Mouse (Mus musculus): ENCODE measurements around the gene Rfx1.

Gene Rfx1

DNA sequence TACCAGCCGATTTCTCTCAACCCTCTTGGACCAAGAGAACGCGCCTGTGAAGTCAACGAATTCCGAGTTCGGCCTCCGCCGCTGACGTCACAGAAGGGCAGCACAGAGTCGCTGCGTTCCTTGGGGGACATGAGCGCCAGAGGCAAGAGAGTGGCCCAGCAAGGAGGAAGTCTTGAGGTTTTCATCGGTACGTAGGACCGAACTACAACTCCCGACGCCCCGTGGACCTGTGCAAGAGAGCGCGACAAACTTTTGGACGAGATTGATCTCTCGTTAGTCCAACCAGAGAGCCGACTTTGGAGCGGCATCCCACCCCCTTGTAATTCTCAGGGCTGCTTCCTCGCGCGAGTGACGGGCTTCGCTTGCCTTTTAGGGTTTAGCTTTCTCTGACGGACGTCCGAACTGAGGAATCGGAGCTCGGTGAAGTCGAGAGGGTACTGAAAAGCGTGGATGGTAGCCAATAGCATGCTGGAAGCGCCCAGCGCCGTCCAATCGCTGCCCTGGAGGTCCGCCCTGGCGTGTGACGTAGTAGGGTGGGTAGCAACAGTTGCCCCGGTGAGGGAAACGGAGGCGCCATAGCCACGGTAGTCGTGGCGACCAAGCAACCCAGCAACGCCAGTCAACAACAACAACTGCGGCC is at the start of gene Rfx1:
Rfx1 (plus strand) TSS at position 544 of the 640 bp plus-strand sequence.
- peak; percentile 100 for DNase-seq (ENCODE audit: low read depth, low spot score)

DNA sequence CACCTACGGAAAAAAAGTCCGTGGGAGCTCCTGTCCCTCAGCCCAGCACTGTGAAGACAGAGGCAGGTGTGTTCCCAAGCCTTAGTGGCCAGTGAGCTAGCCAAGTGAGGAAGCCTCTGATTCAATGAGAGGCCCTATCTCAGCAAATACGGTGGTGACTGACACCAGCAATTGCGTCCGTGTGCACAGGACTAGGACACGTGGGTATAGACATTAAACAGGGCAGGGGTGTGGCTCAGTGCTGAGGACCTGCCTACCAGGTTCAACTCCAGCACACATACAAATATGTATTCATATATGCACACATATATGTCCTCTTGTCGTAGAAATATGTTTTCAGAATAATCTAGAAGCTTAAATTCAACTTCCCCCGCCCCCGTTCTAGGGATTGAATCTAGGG is 46.9 kb upstream of the Rfx1 start:
- no peak for DNase-seq (ENCODE audit: low read depth, low spot score)

DNA sequence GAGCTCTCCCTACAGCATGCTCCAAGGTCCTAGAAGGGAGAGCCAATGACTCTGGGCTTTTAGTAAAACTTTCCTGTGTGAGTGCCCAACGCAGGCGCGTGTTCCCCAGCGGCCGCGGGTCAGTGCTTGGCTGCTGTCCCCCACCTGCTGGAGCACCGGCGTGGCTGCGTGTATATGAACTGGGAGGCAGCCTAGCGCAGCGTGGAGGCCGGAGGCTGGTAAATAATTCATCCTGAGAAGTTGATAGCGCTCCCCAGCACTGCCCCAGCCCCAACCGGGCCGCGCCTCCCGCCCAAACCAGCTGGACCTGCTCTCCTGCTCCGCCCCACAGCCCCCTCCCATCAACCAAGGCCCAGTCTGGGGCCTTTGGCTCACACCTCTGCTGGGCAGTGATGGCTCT is 45.5 kb upstream of the Rfx1 start, which contains the start of gene Palm3:
Palm3 (plus strand) TSS at position 376 of the 400 bp plus-strand sequence.
- peak; percentile 60 for DNase-seq (ENCODE audit: low read depth, low spot score)

DNA sequence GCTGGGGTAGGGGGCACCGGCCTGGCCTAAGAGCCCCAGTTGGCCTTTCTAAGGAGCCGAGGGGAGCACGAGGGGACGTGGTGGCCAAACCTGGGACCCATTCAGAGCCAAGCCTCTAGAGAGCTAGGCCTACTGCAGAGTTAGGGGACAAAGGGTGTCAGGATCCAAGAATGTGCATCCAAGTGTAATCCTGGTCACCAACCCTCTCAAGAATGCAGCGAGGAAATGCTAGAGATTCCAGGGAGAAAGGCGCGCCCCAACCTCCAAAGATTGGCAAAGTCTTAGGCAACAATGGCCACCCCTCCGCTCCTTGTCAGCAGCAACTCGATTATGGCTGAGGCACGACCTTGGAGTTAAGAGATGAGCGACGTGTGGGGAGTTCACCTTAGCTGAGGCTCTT is 45.1 kb upstream of the Rfx1 start:
- DNase-seq (ENCODE audit: low read depth, low spot score): peak; percentile 91

DNA sequence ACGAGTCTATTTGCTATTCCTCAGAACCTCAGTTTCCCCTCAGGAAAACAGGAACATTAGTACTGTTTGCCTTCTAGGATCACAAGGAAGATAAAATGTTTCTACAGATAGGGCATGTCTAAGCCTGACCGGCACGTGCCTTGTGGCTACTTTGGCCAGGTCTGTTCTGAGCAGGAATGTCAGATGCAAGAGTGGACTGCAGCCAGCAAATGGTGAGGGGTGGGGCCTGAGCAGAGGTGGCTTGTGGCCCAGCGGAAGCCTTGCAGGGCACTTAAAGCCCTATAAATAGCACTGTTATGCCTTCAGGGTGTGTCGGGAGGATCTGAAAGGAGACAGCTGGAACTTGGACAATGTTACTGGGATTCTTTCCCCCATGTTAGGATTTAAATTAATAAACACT is 43.5 kb upstream of the Rfx1 start:
- no peak for DNase-seq (ENCODE audit: low read depth, low spot score)

DNA sequence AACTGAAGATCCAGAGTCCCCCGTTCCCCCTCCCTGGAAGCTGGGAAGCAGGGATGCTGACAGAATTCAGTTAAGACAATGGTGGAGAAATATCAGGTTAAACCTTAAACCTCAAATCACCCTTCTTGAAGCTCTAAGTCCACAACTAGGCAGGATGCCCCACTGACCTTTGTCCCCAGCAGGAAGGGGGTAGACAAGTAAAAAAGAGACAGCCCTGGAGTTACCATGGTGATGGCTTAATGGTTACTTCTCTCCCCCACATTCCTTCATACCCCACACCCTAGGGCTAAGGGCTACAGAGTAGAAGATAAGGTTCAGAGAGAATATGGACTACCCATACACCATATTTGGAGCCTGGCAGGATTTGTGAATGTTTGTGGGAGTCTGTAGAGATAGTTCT is 43.0 kb upstream of the Rfx1 start:
- no peak for DNase-seq (ENCODE audit: low read depth, low spot score)

DNA sequence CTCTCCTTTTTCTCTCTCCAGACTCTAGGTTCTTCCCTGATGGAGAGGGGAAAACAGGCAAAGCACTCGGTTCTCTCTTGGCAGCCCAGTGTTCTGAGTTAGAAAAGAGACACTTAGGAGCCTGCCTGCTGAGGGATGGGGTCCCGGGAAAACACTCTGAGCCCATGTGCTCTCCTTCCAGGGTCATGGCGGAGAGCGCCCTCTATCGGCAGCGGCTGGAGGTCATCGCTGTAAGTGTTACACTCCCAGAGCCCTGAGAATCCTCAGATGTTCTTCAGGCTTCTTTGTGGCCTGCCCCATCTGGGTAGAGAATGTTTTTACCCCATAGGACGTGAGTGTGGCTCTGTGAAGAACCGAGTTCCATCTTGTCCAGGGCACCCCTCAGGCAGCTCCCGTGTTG is 42.5 kb upstream of the Rfx1 start:
- DNase-seq (ENCODE audit: low read depth, low spot score): peak; percentile 90

DNA sequence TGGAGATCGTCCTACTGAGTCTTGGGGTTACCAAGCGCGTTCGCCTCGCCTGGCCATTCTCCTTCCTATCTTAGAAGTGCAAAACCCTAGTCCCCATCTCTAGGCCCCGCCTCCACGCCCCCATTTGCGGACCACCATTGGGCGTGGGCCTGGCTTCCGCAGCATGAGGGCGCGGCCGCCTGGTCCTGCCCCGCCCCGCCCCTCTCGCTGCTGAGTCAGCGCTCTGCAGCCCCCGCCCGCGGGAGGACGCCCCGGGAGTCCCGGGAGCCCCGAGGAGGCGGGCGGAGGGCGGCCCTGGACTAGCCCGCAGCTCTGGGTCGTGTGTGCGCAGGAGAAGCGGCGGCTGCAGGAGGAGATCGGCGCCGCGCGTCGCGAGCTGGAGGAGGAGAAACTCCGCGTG is 40.8 kb upstream of the Rfx1 start:
- DNase-seq (ENCODE audit: low read depth, low spot score): peak; percentile 74

DNA sequence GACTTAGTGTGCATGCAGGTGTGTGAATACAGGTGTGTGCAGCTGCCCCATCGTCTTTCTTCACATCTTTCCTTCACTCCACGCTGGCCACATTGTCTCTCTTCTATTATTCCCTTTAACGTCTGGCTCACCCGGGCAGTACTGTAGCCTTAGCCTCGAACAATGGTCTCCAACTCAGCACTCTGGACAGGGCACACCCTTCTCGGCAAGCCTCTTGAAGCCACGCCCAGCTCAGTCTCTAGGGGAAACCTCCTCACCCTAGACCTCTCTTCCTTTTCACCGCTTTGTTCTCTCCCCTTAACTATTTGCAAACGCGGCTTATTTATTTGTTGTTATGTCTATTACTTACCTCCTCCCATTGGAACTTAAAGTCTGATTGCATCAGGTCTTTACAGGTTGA is 39.2 kb upstream of the Rfx1 start:
- DNase-seq (ENCODE audit: low read depth, low spot score): peak; percentile 82

DNA sequence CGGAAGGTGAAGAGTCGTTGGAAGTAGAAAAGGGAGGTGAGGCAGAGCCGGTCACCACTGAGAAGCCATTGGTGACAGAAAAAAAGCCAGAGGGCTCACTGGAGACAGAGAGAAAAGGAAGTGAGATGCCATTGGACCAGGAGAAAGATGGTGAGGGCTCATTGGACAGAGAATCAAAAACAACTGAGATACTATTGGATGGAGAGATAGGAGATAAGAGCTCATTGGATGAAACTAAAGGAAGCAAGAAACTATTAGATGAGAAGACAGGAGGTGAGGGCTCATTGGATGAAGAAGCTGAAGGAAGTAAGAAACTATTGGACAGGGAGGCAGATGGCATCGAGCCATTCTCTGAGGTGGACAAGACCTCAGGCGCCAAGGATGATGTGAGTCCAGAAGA is 37.4 kb upstream of the Rfx1 start:
- peak; percentile 53 for DNase-seq (ENCODE audit: low read depth, low spot score)

DNA sequence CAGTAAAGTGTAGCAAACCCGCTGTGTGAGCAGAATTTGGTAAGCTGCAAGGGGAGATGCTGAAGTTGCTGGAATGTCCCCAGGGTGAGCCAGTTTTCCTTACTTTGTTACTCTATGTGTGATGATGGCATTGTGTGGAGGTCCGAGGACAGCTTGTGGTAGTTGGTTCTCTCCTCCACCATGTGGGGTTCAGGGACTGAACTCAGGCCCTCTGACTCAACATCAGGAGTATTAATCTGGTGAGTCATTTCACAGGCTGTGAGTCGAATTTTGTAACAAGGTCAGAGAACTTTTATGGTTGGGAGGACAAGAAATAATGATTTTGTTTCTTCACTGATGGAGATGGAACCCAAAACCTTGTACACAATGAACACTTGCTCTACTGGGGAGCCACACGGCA is 33.9 kb upstream of the Rfx1 start:
- DNase-seq (ENCODE audit: low read depth, low spot score): no peak

DNA sequence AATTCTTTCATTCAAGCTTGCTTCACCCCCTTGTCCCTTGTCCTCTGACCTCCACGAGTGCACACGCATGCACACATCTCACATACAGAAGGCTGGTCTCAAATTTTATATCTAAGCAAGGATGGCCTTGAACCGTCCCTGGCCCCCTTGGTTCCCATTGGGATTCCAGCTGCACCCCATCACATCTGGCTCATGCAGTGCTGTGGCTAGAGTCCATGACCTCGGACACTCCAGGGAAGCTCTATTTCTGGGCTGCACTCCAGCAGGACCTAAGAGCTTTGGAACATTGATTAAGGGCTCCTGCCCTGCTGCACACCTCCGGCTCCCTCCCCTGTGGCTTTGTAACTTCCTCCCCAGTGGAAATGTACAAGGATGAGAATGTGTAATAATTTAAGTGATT is 28.6 kb upstream of the Rfx1 start:
- no peak for DNase-seq (ENCODE audit: low read depth, low spot score)

DNA sequence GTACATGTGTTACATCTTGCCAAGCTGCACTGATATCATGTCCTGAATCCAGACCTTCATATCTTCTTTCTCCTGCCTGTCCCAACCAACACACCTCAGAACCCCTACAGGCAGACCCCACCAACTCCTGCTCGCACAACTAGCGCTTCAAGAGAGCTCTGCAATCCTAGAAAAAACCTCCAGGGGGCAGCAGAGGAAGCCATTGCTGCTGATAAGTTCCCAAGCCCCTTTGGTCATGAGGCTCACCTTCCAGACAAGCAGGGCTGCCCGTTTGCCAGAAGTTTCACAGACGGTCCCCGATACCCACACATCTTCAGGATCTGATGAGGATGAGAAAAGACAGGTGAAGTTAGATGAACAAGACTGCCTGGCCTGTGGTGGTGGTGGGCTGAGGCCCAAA is 27.6 kb upstream of the Rfx1 start:
- DNase-seq (ENCODE audit: low read depth, low spot score): peak; percentile 90

DNA sequence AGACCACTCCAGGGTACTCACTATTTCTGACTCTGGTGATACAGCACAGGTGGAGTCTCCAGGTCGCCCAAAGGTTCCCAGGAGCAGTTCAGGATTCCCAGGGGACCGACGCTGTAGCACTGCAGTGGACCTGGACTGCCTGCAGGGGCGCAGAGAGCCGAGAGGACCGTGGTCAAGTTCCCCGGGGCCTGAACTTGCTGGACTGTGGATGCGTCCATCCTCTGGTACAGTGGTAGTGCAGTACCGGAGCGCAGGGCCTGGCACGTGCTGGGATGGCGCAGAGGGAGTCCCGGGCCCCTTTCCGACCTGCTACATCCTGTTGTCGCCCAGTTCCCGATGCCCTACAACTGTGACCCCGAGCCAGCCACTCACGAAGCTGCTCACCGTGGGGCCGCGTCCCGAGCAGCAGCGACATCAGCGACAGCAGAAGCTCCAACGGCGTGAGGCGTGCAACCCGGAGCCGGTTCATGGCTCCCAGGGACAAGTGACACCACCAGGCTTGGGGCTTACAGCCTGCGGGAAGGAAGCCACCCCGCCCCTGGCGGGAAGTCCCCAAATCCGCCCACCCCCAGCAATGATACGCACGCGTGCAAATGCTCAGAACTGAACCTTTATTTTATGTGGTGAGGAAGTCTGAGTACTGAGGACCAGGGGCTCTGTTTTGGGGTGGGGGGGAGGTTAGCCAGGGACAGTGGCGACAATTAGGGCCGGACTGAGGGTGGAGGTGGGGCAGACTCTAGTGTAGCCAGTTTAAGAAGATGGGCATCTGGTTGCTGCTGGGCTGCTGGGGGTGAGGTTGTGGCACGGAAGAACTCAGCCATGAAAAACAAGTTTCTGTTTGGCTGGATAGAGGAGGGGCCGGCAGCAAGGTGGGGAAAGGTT is 24.3 kb upstream of the Rfx1 start, which contains the start of gene Il27ra:
Il27ra (minus strand) TSS at position 524 of the 882 bp plus-strand sequence.
- peak; percentile 59 for DNase-seq (ENCODE audit: low read depth, low spot score)

DNA sequence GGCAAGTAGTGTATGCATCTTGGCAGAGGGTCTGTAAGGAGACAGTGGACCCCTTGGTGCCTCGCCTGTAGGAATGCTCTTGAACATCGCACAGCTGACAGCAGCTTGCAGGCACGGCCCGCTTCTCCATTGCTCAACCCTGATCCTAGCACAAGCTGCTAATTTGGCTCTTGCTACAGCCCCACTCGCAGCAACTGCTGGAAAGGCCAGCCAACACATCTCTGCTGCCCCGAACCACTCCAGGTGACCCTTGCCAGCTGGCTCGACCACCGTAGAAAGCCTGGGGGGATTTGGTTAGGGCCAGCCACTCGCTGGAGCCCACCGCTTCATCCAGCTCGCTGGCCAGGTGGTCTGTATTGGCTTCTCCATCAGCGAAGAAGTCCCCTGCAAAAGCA is 23.7 kb upstream of the Rfx1 start:
- no peak for DNase-seq (ENCODE audit: low read depth, low spot score)

DNA sequence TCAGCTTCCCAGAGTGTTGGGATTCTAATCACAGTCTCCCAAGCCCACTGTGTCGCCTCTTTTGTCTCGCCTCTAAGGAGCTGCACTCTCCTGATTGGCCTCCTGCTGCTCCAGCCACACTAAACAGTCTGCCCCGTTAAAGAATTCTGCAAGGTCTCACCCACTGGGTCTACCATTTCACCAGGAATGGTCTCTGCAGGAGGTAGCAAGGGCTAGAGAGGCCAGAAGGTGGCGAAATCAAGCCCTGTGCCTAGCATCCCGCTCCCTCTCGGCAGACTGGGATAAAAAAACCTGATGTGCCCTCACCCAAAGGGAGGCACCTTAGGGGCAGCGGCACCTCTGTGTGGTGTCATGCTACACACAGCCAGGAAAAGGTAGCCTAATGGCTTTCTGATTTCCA is 22.5 kb upstream of the Rfx1 start:
- DNase-seq (ENCODE audit: low read depth, low spot score): peak; percentile 55

DNA sequence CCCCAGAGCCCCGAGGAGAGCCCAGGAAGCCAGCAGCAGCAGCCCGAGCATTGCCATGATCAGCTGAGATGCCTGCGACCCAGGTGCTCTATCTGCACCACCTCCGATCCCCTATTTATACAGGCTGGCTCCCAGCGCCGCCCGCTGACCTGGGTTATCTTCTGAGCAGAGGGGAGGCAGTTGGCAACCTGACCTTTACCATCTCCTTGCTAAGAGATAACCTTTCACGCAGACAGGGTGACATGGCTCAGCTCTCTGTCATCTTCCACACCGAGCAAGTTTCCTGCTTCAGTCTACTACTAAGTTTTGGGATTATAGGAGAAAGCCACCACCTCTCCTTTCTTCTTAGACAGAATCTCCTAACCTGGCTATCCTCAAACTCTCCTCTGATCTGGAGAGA is 21.7 kb upstream of the Rfx1 start, which contains the start of gene Rln3:
Rln3 (minus strand) TSS at position 101 of the 400 bp plus-strand sequence.
- no peak for DNase-seq (ENCODE audit: low read depth, low spot score)

DNA sequence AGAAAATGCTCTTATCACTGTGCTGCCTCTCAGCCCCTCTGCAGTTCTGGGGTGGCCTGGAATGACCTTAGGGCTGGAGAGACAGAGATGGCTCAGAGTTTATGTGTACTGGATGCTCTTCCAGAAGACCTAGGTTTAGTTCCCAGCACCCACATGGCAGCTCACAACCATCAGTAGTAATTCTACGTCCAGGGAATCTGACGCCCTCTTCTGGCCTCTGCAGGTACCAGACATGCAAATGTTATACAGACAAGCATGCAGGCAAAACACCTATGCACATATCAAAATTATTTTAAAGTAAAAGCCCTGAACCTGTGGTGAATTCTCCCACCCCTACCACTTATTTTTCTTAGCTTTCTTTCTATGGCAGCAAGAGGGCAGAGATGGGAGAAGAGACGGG is 20.1 kb upstream of the Rfx1 start:
- peak; percentile 43 for DNase-seq (ENCODE audit: low read depth, low spot score)

DNA sequence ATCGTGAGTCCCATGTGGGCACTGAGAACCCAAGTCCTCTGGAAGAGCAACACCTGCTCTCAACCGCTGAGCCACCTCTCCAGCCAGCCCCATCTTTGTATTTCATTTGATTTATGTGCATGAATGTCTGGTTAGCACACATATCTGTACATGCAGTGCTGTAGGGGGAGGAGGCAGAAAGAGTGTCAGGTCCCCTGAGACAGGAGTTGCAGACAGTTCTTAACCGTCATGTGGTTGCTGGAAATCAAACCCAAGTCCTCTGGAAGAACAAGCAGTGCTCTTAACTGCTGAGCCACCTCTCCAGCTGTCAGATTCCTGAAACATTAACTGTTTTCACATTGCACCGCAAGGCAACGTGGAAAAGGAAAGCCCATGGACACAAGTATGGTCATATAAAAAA is 18.5 kb upstream of the Rfx1 start:
- DNase-seq (ENCODE audit: low read depth, low spot score): no peak

DNA sequence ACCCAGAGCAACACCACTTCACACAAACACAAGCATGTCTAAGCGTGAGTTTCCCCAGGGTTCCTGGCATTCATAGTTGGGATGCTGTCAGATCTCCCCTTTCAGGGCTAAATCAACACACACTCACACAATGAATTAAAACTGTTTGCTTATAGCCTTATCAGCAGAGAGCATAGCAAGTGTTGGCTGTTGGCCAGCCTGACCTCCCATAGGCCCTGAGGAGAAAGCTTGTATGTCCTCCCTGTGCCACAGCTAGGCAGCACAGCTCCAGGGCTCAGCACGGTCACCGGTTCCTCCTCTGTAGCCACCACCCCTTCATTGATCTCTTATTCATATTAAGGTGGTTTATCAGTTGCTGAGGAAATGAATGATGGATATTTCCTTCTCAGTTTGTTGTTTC is 13.9 kb upstream of the Rfx1 start:
- DNase-seq (ENCODE audit: low read depth, low spot score): no peak

DNA sequence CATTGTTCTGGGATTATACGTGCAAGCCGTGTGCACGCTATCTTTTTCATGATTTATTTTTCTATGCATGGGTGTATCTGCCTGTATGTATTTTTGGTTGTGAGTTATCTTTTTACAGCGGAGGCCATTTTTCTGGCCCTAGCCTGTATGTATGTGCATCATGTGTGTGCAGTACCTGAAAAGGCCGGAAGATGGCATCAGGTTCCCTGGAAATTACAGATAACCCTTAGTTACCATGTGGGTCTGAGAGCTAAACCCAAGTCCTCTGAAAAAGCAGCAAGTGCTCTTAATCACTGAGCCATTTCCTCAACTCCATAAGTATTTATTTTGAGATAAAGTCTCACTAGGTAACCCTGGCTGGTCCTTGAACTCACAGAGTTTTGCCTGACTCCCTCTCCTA is 13.4 kb upstream of the Rfx1 start:
- peak; percentile 81 for DNase-seq (ENCODE audit: low read depth, low spot score)

DNA sequence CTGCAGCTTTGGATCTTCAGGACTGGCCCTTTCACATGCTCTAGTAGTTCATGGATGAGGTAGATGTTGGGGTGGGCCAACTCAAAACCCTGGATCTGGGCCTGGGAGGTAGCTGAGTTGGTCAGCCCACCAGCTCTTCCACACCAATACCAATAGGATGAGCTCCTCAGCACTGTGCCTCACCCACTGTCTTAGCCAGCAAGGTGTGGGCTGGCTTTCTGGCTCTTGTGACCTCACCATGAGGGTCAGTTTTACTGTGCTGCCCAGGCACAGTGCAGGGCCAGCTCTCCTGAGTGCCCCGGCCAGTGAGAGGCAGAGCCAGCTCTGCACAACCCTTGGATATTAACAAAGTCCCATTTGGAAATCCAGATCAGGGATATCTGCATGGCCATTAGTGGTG is 8.8 kb upstream of the Rfx1 start:
- DNase-seq (ENCODE audit: low read depth, low spot score): no peak

DNA sequence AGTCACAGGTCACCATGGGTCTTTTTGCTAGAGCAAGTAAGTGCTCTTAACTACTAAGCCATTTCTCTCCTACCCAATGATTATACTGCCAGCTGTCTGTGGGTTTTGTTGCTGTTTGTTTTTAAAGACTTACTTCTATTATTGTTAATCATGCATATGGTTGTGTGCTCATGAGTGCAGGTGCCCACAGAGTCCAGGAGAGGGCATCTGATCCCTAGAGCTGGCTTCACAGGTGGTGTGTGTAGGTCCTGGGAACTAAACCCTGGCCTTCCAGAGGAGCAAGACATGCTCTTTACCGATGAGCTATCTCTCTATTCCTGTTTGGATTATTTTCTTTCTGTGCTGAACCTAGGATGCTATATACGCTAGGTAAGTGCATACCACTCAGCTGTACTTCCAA is 7.4 kb upstream of the Rfx1 start:
- peak; percentile 53 for DNase-seq (ENCODE audit: low read depth, low spot score)

Measured in ZHBTc4 (cell line).